In the genomic region with DNA sequence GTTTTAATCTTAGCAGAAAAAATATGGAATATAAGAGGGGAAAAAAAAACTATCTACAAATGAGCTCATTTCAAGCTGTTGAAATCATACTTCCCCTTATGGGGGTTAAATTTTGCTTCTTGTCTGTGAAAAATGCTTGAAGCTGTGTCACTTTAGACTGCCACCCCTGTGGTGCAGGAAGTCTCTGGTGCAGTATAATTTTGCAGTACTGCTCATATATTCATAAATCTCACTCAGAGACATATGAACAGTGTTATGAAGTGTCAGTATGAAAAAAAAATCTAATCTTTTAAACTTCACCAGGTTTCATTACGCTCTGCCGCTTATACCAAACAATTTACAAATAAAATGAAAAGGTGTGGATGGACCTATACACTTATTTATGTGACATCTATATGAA, we compare ENCODE assay signal across 19 mouse cellular contexts. TPM values are rescaled to one million over a fixed set of nuclear protein-coding genes. Genes with fewer than 3 reads are reported as not detected.
DNase-seq lines count a peak whose midpoint lies in the region; ATAC-seq and TF ChIP-seq lines count a peak whose summit lies in the region.
"Had no signal": no experiment of that assay in that cellular context is flagged by ENCODE, and none has a peak within 500 bp of the region (broad histone marks: within the 10 kb centered on the region; RNA-seq: fewer than 3 reads in every experiment).

No protein-coding gene starts in this region.

- H3K27ac ChIP-seq in forebrain, embryonic 16.5 days (ENCODE audit: low read length) = peak overlapping the region; percentile 13; the same call in 1 of the 2 replicates
- no peak overlapping the region for H3K27ac ChIP-seq in forebrain, embryonic 14.5 days (ENCODE audit: low read depth, low read length)
- H3K27ac ChIP-seq in layer of hippocampus, adult 2 months = 0 out of 2 replicates have a peak overlapping the region, but pooled peaks have one; percentile 33
- H3K27ac ChIP-seq: embryonic facial prominence, embryonic 10.5 days; embryonic facial prominence, embryonic 12.5 days; forebrain, embryonic 13.5 days had no signal

- peaks cover 5% of the 10 kb centered on the region; the same call in 1 of the 2 replicates for H3K4me1 ChIP-seq in forebrain, embryonic 16.5 days (replicated peaks; ENCODE audit: control insufficient read depth, insufficient read depth, low read length)
- peaks cover 9% of the 10 kb centered on the region for H3K4me1 ChIP-seq in forebrain, embryonic 14.5 days (ENCODE audit: control insufficient read depth, insufficient read depth, low read length)
- H3K4me1 ChIP-seq: embryonic facial prominence, embryonic 12.5 days had no signal

- no peak overlapping the region for H3K9ac ChIP-seq in forebrain, embryonic 16.5 days (replicated peaks; ENCODE audit: low read depth, low read length)
- H3K9ac ChIP-seq in forebrain, embryonic 14.5 days (ENCODE audit: low read length) = no peak overlapping the region
- H3K9ac ChIP-seq: embryonic facial prominence, embryonic 12.5 days; forebrain, embryonic 13.5 days had no signal

- WGBS in forebrain, embryonic 16.5 days = 87% methylated on average over 2 of the region's 2 CpGs
- WGBS in forebrain, embryonic 14.5 days = 95% methylated on average over 2 of the region's 2 CpGs

- TF ChIP-seq CTCF in layer of hippocampus, adult 2 months (conservative IDR thresholded peaks at IDR 0.05) = no peak

- H3K27me3 ChIP-seq in forebrain, embryonic 16.5 days (replicated peaks; ENCODE audit: control insufficient read depth, insufficient read depth, low read length) = 0 out of 2 replicates have a peak, but pooled peaks cover 2% of the 10 kb centered on the region
- 0 out of 2 replicates have a peak, but pooled peaks cover 5% of the 10 kb centered on the region for H3K27me3 ChIP-seq in forebrain, embryonic 14.5 days (replicated peaks; ENCODE audit: control insufficient read depth, insufficient read depth, low read length)

- DNase-seq in forebrain, embryonic 14.5 days (ENCODE audit: low spot score) = no peak
- DNase-seq in layer of hippocampus, adult 2 months (ENCODE audit: low spot score in 2 of 2) = no peak
- DNase-seq in layer of hippocampus, adult 9-10 months (ENCODE audit: low spot score) = no peak
- no peak for DNase-seq in lung, postnatal 10 days
- DNase-seq: adrenal gland, adult 2 months; adrenal gland, postnatal 10 days; adrenal gland, postnatal 25 days; cerebellum, adult 11-12 months; cerebellum, adult 2 months; cerebellum, adult 9-10 months had no signal

- peak; percentile 54 for ATAC-seq in forebrain, embryonic 16.5 days
- ATAC-seq in forebrain, embryonic 14.5 days = no peak; the same call in 1 of the 2 replicates

- no peaks in the 10 kb centered on the region for H3K9me3 ChIP-seq in forebrain, embryonic 16.5 days (ENCODE audit: control insufficient read depth, low read length)
- H3K9me3 ChIP-seq in forebrain, embryonic 14.5 days (replicated peaks; ENCODE audit: control insufficient read depth, low read length) = no peaks in the 10 kb centered on the region
- H3K9me3 ChIP-seq: embryonic facial prominence, embryonic 10.5 days; embryonic facial prominence, embryonic 12.5 days; forebrain, embryonic 13.5 days had no signal

- no peaks in the 10 kb centered on the region for H3K36me3 ChIP-seq in forebrain, embryonic 16.5 days (ENCODE audit: control insufficient read depth, insufficient read depth)
- H3K36me3 ChIP-seq in forebrain, embryonic 14.5 days (ENCODE audit: control insufficient read depth, insufficient read depth, low read length) = no peaks in the 10 kb centered on the region
- H3K36me3 ChIP-seq: embryonic facial prominence, embryonic 10.5 days; embryonic facial prominence, embryonic 12.5 days had no signal

- no peak overlapping the region for H3K4me2 ChIP-seq in forebrain, embryonic 16.5 days (ENCODE audit: low read length)
- H3K4me2 ChIP-seq in forebrain, embryonic 14.5 days (ENCODE audit: low read length) = no peak overlapping the region
- H3K4me2 ChIP-seq: embryonic facial prominence, embryonic 12.5 days; forebrain, embryonic 13.5 days had no signal

- H3K4me3 ChIP-seq in forebrain, embryonic 16.5 days (replicated peaks; ENCODE audit: low read length) = no peak overlapping the region
- no peak overlapping the region for H3K4me3 ChIP-seq in forebrain, embryonic 14.5 days (ENCODE audit: low read depth, low read length)
- no peak overlapping the region for H3K4me3 ChIP-seq in layer of hippocampus, adult 2 months
- H3K4me3 ChIP-seq: embryonic facial prominence, embryonic 10.5 days; embryonic facial prominence, embryonic 12.5 days; forebrain, embryonic 13.5 days had no signal

RNA-seq across cellular contexts. Expression of gene Fezf2, which starts 29.3 kb away (rescaled TPM):
- polyA plus RNA-seq in forebrain, embryonic 16.5 days (2015; fragmentation: Nextera tagmentation; extraction: Ambion mirVana) = 85.1 and 93.0 TPM in 2 replicates
- 69.6 and 81.3 TPM in 2 replicates for polyA plus RNA-seq in forebrain, embryonic 14.5 days (2014; fragmentation: Nextera tagmentation; extraction: Ambion mirVana)
- 10 to 100 TPM; 40.4 to 46.2 TPM for total RNA-seq in layer of hippocampus, adult 2 months (2021)
- total RNA-seq: adrenal gland, adult 2 months; adrenal gland, postnatal 10 days; adrenal gland, postnatal 25 days; adrenal gland, postnatal 4 days; ES-E14; MEL had no signal
- polyA plus RNA-seq: adrenal gland, adult 2 months; C2C12; cerebellum, adult 2 months; embryonic facial prominence, embryonic 14.5 days had no signal
